Mouse (Mus musculus) small intestine, adult 2 months (tissue): ENCODE results near the gene Hoxc12. TPM values are rescaled to one million over a fixed set of nuclear protein-coding genes. Genes with fewer than 3 reads are reported as not detected.

Source experiments
- H3K27ac ChIP-seq: fragments of 200-500 bp; 2 replicates; pipeline ENCODE4 v1.5.1; 2012; ENCODE audit warnings: low read depth, low read length, control low read depth, inconsistent platforms; ENCODE audit not compliant: insufficient read depth
- H3K27me3 ChIP-seq: fragments of 200-500 bp; 2 replicates; pipeline ENCODE4 v1.6.1; 2012; ENCODE audit warnings: mild to moderate bottlenecking, moderate library complexity, low read length, inconsistent platforms; ENCODE audit not compliant: control insufficient read depth, insufficient read depth
- H3K36me3 ChIP-seq: fragments of 200-500 bp; 2 replicates; pipeline ENCODE4 v1.6.1; 2012; ENCODE audit warnings: mild to moderate bottlenecking, low read length, control low read depth, inconsistent platforms; ENCODE audit not compliant: control insufficient read depth, insufficient read depth
- H3K4me1 ChIP-seq: fragments of 200-500 bp; 2 replicates; pipeline ENCODE4 v1.6.1; 2012; ENCODE audit warnings: low read length, inconsistent platforms, mixed read lengths; ENCODE audit not compliant: control insufficient read depth, insufficient read depth, insufficient read length
- H3K4me3 ChIP-seq: fragments of 200-500 bp; 2 replicates; pipeline ENCODE4 v1.5.1; 2012; ENCODE audit warnings: low read depth, mild to moderate bottlenecking, control low read depth, inconsistent platforms, low read length, moderate library complexity
- CTCF ChIP-seq: fragments of 200-500 bp; IDR thresholded peaks from 2 replicates; pipeline ENCODE4 v1.5.1; 2012; ENCODE audit warnings: low read depth, mild to moderate bottlenecking, control low read depth, inconsistent platforms, low read length, moderate library complexity, mixed read lengths; ENCODE audit not compliant: insufficient replicate concordance, insufficient read length; ENCODE audit errors: extremely low read depth
- POLR2A ChIP-seq: fragments of 200-500 bp; IDR thresholded peaks from 2 replicates; pipeline ENCODE4 v1.6.1; 2012; ENCODE audit warnings: low read depth, mild to moderate bottlenecking, control low read depth, inconsistent platforms, low read length, moderate library complexity
- WGBS: fragments of 180-500 bp; shearing (Covaris S2); methylation state at CpG from one replicate; pipeline ENCODE4 v1.1.7; 2018; 5-methylcytosine and 5-hydroxymethylcytosine counted together
- polyA plus RNA-seq: library from polyadenylated mRNA; depleted of rRNA; stranded (reverse); fragments of >200 nt; gene quantifications from 2 replicates; pipeline ENCODE4 v1.2.3, GENCODE M21; 2012; rRNA removed

Gene Hoxc12
- polyA plus RNA-seq: not detected in 2 replicates

- Histone ChIP-seq H3K27me3 (peaks cover 86% of the 10 kb centered on the region), H3K4me3 (no peak within 1 kb of the TSS), H3K4me1 (no peaks in the 10 kb centered on the region), H3K27ac (no peak within 1 kb of the TSS), H3K36me3 (no peaks in the 10 kb centered on the region)
- no peak for TF ChIP-seq POLR2A
- TF ChIP-seq CTCF: no peak
- 2% methylated on average over 31 of the region's 31 CpGs for WGBS
Observed at GRCm38 (mm10) chr15:102936279-102936972, at the start of gene Hoxc12. TSS of gene Hoxc12 (plus strand) at chr15:102936757.

- 63% methylated on average over 6 of the region's 6 CpGs for WGBS
- H3K27ac ChIP-seq: no peak overlapping the region
- no peaks in the 10 kb centered on the region for H3K36me3 ChIP-seq
- H3K4me1 ChIP-seq: no peaks in the 10 kb centered on the region
- no peak overlapping the region for H3K4me3 ChIP-seq
- no peak for TF ChIP-seq POLR2A
- H3K27me3 ChIP-seq: no peaks in the 10 kb centered on the region
Observed at GRCm38 (mm10) chr15:102895115-102895514, 41.4 kb upstream of the Hoxc12 start.

DNA sequence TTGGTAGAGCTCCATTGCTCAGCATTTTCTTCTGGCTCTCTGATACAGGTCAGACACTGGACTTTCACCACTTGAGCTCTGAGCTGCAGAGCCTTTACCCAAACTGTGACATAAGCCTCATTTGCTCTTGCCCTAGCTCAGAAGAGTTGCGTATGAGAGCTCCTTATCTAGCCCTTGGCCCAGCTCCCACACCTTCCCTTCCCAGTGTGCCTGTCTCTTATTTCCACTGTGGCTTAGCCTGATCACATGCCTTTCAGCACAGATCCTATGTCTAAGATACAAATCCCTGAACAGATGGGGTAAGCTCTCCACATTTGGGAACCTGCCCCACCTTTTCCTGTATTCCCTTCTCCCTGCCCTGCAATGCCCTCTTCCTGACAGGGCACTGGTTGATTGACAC, 31.6 kb upstream of the Hoxc12 start:
- 23% methylated on average over 1 of the region's 1 CpGs for WGBS
- H3K27me3 ChIP-seq: peaks cover 12% of the 10 kb centered on the region; the same call in 1 of the 2 replicates
- no peaks in the 10 kb centered on the region for H3K36me3 ChIP-seq
- H3K4me3 ChIP-seq: no peak overlapping the region
- H3K27ac ChIP-seq: no peak overlapping the region
- no peak for TF ChIP-seq CTCF
- TF ChIP-seq POLR2A: no peak
- H3K4me1 ChIP-seq: no peaks in the 10 kb centered on the region

DNA sequence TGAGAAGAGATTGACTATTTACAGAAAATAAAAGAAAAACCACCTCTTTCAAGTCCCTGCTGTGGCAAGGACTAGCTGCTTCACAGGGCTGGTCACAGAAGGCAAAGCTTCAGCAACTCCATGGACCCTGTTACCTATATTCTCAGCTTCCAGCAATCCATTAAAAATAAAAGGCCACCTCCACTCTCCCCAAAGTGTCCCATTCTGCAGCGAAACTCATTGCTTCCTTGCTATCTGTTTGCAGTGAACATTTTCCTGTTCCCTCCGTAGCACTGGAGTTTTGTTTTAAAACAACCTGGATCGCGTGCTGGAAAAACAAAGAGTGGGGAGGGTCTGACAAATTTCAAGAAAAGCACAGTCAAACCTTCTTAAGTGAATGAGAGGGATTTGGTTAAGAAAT, 27.0 kb upstream of the Hoxc12 start:
- no peak overlapping the region for H3K27ac ChIP-seq
- H3K27me3 ChIP-seq: peaks cover 31% of the 10 kb centered on the region
- WGBS: 8% methylated on average over 4 of the region's 4 CpGs
- no peaks in the 10 kb centered on the region for H3K36me3 ChIP-seq
- TF ChIP-seq POLR2A (no peak), CTCF (no peak)
- H3K4me3 ChIP-seq: no peak overlapping the region
- H3K4me1 ChIP-seq: no peaks in the 10 kb centered on the region

- Histone ChIP-seq H3K27ac (no peak overlapping the region), H3K4me3 (no peak overlapping the region), H3K36me3 (no peaks in the 10 kb centered on the region), H3K27me3 (peaks cover 31% of the 10 kb centered on the region), H3K4me1 (no peaks in the 10 kb centered on the region)
- TF ChIP-seq POLR2A: no peak
- TF ChIP-seq CTCF: no peak
- WGBS: 2% methylated on average over 18 of the region's 18 CpGs
Observed at GRCm38 (mm10) chr15:102910038-102910437, 26.5 kb upstream of the Hoxc12 start.

GRCm38 (mm10) chr15:102910496-102911095, 26.0 kb upstream of the Hoxc12 start:
- H3K4me1 ChIP-seq: no peaks in the 10 kb centered on the region
- no peak overlapping the region for H3K4me3 ChIP-seq
- H3K36me3 ChIP-seq: no peaks in the 10 kb centered on the region
- 3% methylated on average over 22 of the region's 22 CpGs for WGBS
- no peak overlapping the region for H3K27ac ChIP-seq
- TF ChIP-seq CTCF: no peak
- TF ChIP-seq POLR2A: no peak
- H3K27me3 ChIP-seq: peaks cover 31% of the 10 kb centered on the region

DNA sequence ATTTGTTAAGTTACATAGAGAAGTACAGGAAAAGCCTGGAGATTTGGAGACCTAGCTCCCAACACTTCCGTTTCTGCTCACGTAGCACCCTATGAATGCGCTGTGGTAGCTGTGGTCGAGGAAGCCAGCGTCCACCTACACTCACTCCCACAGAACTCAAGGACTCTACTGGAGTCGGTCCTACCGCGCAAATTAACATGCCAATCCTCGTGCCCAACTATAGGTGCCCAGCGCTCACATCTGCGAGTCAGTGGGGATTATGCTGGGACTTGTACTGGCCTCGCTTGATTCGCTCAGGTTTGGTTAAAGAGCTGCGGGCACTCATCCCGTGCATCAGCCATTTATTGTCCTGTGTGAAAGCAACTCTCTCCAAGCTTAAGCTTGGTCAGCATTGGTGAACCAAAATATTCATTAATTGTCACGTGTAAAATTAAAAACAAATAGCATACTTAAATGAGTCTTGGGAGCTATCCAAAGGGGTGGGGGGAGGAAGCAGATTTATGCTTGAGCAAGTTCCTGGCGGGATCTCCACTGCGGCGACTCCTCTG, 23.4 kb upstream of the Hoxc12 start:
- no peaks in the 10 kb centered on the region for H3K36me3 ChIP-seq
- no peak overlapping the region for H3K4me3 ChIP-seq
- no peak overlapping the region for H3K27ac ChIP-seq
- TF ChIP-seq CTCF (no peak), POLR2A (no peak)
- WGBS: 3% methylated on average over 19 of the region's 19 CpGs
- H3K4me1 ChIP-seq: no peaks in the 10 kb centered on the region
- peaks cover 38% of the 10 kb centered on the region for H3K27me3 ChIP-seq
